Mouse (Mus musculus) adrenal gland, adult 8-10 months (tissue): ENCODE results near the gene Slc12a8. TPM values are rescaled to one million over a fixed set of nuclear protein-coding genes. Genes with fewer than 3 reads are reported as not detected.

Source experiments
- DNase-seq: peaks from one replicate; pipeline ENCODE4 v3.0.0; 2022
- total RNA-seq, 4 experiments: library from RNA; stranded (reverse); gene quantifications; 2 replicates each; pipeline ENCODE4 v1.2.4; 2022

Slc12a8 gene
- total RNA-seq, 4 experiments from 2014 or later: 0.55 to 0.91 (median 0.77) TPM

- no peak for DNase-seq
Observed at GRCm38 (mm10) chr16:33545530-33545929, 28.4 kb downstream of the Slc12a8 start.

GRCm38 (mm10) chr16:33553689-33554342 is 36.7 kb downstream of the Slc12a8 start:
- no peak for DNase-seq

GRCm38 (mm10) chr16:33558121-33558520 is 41.0 kb downstream of the Slc12a8 start:
- DNase-seq: no peak

GRCm38 (mm10) chr16:33560281-33560680 is 43.2 kb downstream of the Slc12a8 start:
- DNase-seq: peak; percentile 83

DNA sequence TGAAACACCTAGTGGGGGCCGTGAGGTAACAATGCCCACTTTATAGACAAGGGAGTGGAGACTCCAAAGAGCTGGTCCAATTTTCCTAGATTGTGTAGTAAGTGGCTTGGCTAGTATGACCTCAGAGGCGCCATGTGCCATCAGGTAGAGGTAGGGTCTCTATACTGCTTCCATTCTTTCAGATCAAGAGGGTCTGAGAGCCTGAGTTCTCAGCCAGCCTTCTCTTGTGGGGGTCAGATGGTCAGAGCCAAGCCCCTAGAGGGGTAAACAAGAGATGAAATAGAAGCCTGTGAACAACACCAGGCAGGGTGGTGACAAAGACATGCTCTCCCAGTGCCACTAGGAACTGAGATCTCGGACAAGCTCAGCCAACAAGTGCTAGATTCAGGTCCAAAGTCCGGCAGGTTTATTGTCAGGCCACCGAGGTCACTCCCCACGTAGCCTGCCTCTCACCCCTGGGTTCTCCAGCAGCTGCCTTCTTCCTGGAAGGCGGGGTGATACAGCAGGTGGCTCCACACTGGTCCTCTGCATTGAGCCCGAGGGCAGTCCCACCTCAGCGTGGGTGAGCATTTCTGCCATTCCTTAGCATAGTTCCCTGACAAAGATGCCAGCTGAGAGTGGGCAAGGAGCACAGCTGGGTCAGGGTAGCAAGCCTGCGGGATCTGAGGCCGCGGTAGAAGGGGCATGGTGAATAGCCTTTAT is 44.3 kb downstream of the Slc12a8 start:
- DNase-seq: no peak

DNA sequence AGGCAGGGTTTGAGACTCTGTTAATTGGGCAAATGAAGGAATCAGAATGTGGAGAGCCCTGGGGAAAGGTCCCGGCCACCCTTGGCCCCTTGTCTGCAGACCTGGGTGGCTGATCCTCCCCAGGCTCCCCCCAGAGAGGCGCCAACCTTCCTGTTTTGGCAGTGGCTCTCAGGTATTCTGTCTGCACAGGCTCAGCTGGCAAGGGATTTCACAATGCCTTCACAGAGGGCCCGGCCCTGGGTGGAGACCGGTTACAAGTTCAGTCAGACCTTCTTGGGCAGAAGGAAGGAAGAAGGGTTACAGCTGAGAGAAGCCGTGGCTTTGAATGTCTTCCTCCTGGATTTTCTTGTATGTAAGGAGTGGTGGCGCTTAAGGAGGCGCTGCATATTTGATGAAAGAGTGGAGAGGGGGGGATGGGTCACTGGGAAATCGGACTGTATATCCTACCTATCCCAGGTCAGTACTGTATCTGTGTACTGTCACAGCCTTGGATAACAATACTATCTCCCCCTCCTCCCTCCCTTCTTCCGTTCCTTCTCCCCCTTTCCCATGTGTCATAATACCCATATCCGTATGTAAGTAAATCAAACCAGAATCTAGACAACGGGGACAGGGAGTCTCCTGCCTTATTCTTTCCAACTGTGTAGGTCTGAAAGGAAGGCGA is 45.9 kb downstream of the Slc12a8 start:
- DNase-seq: no peak

GRCm38 (mm10) chr16:33563538-33564013 is 46.4 kb downstream of the Slc12a8 start:
- DNase-seq: no peak

DNA sequence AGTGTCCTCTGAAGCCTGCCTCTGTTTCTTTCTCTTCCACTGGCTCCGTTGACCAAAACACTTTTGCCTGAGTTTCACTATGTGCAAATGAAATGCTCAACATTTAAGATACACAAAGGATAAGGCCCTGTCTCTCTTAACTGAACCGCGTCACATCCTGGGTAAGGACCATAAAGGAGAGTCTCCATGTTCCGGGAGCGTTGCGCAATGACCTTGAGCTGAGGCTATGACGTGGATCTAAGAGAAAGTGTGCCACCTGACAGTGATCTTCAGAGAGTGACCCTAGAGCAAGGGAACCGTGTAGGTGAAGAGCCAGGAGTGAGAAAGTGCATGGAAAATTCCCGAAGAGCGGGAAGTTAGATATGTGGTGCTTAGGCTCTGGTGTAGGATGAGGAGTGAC is 49.3 kb downstream of the Slc12a8 start:
- DNase-seq: no peak

GRCm38 (mm10) chr16:33567736-33568135 is 50.6 kb downstream of the Slc12a8 start:
- DNase-seq: no peak

DNA sequence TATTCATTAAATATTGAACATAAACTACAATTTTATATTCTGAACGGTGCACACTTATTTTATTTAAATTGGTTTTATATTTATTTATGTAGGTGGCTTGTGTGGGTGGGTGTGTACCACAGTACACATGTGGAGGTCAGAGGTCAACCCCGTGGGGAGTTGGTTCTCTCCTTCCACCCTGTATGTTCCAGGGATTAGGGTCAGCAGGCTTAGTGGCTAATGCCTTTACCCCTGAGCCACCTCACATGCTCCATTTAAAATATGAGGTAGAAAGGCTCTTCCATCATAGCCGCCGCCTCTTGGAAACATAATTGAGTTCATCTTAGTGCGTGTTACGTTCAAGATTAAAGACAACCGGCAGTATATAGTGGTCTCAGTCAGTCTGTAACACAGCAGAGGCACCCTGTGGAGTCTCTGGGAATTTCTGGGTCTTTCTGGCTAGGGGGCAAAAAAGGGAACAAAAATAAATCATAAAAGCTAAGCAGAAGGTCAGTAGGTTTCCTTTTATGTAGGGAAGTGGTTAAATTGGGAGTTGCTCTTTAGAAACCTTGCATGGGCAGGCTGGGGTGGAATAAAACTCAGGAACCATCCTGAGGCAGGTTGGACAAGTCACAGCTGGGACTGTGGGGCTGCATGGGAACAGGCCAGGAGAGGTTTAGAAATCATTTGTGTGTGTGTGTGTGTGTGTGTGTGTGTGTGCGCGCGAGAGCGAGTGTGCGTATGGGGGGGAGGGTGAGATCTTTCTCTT is 51.3 kb downstream of the Slc12a8 start:
- DNase-seq: no peak

DNA sequence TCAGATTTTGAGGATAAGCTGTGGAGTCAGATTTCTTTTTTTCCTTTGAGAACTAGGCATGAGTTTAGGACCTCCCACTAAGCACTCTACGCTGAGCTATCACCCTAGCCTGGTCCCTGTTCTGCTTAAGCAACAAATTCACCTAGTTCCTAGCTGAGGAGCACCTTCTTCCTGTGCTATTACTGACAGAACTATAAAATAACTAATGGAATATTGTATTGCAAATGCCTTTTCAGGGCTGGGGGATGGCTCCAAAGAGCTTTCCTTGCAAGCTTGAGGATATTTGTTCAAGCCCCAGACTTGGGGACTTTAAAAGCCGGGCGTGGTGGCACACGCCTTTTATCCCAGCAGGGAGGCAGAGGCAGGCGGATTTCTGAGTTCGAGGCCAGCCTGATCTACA is 55.5 kb downstream of the Slc12a8 start:
- DNase-seq: no peak

DNA sequence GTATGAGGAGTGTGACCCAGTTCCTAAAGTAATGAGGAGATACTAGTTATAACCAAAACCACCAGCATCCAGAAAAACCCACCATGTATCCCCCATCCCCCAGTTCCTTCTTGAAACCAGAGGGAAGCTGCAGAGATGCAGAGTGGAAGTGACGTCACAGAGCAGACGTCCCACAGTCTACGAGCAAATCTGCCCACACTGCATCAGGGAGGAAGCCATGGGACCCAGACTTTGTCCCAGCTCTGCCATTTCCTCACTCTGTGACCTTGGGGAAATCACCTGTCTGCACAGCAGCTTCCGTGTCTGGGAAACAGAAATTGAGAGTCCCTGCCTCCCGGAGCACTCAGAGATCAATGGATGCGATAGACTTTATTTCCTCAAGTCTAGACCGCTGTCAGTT is 56.6 kb downstream of the Slc12a8 start:
- no peak for DNase-seq

DNA sequence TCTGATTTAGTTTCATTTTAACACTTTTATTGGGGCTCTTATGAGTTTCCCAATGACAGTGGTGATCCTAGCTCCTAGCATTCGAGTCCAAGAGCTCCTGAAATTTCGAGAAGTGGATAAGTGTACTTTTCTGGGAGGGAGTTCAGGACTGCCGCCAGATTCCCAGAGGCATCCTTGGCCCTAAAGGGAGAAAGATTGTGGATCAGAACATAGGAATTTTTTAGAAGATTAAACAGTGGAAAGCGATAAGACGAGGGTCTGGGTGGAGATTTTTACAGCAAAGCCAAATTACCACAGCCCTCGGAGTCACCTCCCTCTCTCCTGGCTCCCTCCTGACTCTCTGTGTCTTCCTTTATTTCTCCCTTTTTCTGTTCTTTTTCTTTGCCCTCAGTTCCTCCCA is 58.6 kb downstream of the Slc12a8 start:
- no peak for DNase-seq

- no peak for DNase-seq
Observed at GRCm38 (mm10) chr16:33576271-33577189, 59.4 kb downstream of the Slc12a8 start.

GRCm38 (mm10) chr16:33578462-33578861 is 61.3 kb downstream of the Slc12a8 start:
- DNase-seq: no peak

- DNase-seq: no peak
Observed at GRCm38 (mm10) chr16:33580331-33580730, 63.2 kb downstream of the Slc12a8 start.

GRCm38 (mm10) chr16:33580736-33581241 is 63.7 kb downstream of the Slc12a8 start:
- no peak for DNase-seq

DNA sequence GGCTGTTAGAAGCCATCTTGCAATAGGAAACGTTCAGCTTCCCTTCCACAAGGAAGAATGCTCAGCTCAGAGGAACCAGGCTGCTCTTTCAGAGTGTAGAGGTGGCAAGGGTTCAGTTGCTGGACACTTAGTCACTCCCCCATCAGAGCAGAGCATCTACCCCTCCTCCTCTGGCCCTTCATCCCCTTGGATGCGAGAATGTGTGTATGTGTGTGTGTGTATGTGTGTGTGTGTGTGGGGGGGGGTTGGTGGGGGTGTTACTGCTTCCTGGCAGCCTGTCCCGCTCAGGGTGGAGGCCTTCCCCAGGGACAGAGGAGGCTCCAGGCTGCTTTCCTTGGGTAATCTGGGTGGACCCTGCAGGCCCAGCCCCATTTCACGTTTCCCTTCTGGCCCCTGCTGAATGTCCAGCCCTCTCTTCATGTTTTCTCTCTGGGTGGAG is 64.6 kb downstream of the Slc12a8 start:
- DNase-seq: no peak

DNA sequence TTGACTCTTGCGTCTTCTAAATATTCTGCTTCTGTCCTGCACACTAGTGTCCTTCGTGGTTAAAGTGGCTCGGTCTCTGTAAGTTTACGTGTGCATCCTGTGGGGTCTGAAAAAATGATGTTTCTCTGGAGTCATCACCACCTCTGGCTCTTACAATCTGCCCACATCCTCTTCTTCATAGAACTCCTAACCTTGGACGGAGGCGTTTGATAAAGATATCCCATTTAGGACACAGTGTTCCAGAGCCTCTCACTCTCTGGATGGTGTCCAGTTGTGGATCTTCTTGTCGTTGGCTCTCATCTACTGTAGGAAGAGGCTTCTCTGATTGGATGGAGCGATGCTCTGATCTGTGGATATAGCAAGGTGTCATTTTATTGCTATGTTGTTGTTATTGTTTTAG is 65.4 kb downstream of the Slc12a8 start:
- no peak for DNase-seq

- DNase-seq: no peak
Observed at GRCm38 (mm10) chr16:33583333-33583732, 66.2 kb downstream of the Slc12a8 start.

- no peak for DNase-seq
Observed at GRCm38 (mm10) chr16:33583881-33584454, 66.8 kb downstream of the Slc12a8 start.
